Mouse (Mus musculus) kidney, postnatal 14 days (tissue): ENCODE results near the gene Ralb.

ENCODE experiments used
- DNase-seq: peaks from one replicate; pipeline ENCODE4 v3.0.0; 2022; ENCODE audit warnings: mixed read lengths

The Ralb gene

DNA sequence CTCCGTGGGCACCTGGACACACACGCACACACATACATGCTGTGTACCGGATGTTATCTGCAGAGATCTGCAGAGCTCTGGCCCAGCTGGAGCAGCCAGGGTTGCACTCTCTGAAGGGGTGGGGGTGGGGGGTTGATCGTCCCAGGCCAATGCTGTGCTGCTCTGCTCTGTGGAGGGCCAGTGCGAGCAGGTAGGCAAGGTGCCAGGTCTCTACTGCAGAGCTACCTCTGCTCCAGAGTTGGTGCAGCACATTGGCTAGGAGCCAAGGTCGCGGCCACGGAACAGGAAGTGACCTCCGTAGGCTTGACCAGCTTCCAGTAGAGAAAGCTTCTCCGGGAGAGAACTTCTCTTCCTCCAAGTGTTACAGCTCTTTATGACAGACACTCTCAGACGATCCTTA is 12.5 kb downstream of the Ralb start:
- DNase-seq: peak; percentile 95

DNA sequence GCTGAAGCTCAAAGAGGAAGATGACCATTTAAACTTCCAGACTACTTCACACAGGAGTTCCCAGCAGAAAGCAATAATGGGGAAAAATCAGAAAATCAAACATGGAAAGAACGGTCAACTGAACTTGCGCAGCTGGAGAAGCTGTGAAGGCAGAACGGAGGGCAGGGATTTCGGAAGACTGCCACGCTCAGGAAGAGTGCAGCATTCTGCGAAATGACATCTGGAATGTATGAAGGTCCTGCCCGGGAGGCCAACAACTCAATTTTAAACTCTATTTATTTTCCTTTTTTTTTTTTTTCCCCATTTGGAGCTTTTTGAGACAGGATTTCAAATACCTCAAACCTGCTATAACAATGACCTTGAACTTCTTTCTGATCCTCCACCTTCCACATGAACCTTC is 13.8 kb downstream of the Ralb start:
- DNase-seq: no peak

DNA sequence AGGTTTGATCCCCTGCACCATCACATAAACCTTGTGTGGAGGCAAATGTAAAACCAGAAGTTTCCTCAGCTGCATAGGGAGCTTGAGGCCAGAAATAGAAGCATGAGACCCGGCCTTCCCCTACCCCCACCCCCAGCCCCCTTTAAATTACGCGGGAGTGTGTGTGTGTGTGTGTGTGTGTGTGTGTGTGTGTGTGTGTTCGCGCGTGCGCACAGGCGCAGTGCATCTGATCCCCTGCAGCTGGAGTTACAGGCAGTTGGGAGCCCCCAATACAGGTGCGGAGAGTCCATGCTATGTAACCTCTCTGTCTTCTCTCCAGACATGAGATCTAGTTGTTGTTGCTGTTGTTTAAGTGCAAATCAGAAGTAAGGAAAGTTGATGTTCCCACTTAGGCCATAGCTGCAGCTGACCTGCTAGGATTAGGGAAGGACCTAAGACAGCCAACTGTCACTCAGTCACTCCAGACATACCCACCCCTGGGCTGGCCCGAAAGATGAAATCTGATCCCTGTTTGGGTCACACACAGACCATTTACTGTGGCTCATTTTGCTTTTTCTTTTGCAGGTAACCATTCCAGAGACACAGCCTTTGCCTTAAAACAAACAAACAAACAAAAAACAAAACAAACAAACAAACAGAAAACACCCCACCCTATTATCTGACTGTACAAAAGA is 16.5 kb downstream of the Ralb start:
- DNase-seq: no peak

DNA sequence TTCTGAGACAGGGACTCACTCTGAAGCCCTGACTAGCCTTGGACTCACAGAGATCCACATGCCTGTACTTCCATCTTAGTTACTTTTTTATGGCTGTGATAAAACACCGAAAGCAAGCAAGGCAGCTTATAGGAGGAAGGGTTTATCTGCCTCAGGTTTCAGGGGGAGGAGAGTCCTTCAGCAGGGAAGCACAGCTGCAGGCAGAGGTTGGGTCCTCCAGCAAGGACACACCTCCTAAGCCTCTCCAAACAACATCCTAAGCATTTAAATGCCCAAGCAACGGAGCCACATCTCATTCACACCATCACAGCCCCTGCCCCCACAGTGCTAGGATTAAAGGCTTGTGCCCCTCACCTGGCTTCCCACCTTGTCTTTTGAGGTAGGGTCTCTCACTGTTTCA is 18.8 kb downstream of the Ralb start:
- no peak for DNase-seq

DNA sequence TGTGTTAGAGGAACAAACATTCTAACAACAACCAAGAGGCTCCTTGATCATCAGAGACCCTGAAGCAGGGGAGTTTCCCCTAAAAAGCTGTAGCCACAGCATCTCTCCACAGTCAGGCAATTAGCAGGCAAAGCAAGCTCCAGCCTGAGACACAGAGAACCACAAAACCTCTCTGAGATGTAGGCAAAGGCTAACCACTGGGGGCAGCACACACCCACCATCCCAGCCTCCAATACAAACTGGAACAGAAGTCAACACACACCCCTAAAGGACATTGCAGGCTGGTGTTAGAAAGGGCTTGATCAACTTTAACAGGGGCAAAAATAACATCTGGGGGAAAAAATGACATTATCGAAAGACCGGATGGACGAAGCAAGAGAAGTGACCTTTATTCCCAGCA is 20.1 kb downstream of the Ralb start:
- peak; percentile 61 for DNase-seq

DNA sequence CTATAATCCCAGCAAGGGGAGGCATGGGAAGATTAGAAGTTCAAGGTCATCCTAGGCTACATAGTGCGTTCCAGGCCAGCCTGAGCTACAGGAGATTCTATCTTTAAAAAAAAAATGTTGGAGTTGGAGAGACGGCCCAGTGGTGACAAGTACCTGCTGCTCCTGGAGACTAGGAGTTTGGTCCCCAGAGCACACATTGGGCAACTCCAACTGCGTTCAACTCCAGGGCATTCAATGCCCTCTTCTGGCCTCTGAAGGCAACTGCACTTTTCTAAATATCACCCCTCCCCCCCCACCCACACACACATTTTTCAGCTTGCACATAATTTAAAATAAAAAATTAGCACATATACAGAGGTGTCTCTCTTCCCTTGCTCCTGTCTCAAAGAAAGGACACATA is 21.7 kb downstream of the Ralb start:
- no peak for DNase-seq

DNA sequence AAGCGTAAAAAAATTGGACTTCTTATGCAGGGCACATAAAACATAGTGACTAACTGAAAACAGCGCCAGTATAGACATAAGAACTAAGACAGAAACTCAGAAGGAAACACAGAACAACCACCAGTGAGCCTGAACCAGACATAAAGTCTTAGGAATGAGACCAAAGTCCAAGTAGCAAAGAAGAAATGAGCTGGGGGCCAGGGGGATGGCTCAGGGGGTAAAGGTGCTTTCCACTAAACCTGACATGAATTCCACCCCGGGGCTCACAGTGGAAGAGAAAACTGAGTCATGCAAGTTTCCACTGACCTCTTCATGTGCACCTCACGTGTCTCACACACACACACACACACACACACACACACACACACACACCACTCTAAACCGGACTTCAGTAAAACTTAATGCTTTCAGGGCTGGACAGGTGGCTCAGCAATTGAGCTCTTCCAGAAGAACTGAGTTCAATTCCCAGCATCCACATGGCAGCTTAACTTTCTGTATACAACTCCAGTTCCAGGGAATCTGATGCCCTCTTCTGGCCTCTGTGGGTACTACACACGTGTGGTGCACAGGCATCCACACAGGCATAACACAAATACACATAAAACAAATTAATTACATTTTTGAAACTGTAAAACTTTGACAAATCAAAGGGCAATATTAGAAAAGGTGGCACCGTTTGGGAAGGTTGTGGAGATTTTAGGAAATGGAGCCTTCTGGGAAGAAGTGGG is 23.2 kb downstream of the Ralb start:
- no peak for DNase-seq

DNA sequence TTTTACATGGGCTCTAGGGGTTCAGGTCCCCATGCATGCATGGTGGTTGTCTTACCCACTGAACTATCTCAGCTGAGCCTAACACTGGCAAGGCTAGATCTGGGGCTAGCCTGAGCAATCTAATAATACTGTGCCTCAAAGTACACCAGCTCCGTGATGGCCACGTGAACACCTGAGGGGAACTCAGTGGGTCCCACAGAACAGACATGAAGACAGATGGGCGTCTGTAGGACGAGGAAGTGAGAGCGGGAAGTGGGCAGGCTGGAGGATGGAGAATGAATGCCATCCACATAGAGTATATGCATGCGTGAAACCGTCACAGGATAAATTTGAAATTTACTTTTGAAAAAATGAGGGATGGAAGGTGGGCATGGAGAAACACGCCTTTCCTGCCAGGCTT is 23.9 kb downstream of the Ralb start:
- no peak for DNase-seq

DNA sequence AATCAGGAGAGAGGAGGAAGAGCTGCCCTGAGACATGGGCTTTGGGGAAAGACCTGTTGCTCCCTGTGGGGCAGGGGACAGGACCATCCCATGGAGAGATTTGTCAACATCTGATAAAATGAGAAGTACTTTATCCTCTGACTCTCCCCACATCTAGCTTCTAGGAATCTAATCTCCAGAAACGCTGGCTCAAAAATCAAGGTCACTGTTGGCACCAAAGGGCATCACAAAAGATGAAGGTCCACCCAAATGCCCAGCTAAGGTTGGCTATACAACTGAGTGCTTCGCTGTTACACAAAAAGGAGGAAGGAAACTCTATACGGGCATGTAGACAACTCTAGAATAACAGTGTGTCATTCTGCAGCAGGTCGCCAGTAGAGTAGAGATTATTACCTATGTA is 25.0 kb downstream of the Ralb start:
- no peak for DNase-seq

DNA sequence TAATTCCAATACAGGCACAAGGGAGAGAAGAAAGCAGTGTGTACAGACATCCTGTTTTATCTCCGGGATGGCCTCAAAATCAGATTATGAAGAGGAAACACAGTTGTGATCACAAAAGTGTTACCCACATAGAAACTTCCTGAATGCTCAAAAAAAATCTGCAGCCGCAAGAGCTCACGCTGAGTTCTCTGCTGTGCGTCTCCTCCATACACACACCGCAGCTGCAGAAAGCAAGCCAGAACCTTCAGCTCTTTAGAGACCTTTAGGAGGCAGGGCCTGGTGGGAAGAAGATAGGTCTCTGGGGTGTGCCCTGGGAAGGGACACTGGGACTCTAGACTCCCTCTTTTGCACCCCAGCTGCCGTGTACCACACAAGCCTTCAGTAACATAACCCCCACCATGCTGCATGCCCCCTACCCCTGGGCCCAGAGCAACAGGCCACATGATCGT is 27.7 kb downstream of the Ralb start:
- no peak for DNase-seq

DNA sequence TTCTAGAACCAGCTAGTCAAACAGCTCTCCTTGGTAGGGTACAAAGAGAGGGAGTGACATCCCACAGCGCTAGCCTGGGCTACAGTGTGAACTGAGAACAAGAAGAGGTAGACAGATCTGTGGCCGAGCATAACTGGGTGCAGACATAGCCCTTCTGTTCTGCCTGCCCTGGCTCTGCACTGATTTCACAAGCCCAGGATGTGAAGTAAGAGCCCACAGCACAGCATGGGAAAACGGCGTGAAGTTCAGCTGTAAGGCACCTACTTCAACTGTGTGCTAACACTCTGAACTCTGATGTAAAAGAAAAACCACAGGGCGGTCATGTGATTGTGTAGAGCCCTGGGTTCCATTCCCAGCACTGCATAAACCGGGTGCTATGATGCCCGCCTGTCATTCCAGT is 29.9 kb downstream of the Ralb start:
- DNase-seq: no peak

DNA sequence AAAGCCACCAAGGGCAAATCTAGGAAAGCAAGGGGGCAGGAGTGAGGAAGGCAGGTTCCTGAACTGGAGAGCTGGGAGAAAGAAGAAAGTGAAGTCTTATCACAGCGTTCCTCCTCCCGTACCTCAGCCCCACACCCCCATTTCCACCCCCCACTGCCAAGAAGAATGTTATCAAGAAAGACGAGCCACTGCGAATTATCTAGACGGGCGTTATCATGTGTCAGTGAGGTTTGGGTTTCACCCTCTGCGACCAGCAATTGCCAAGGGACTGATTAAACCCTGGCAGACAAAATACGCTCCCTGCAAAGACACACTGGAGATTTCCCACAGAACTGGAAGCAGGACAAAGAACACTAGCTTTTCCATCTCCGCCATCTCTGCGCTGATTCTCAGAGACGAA is 31.9 kb downstream of the Ralb start:
- no peak for DNase-seq

DNA sequence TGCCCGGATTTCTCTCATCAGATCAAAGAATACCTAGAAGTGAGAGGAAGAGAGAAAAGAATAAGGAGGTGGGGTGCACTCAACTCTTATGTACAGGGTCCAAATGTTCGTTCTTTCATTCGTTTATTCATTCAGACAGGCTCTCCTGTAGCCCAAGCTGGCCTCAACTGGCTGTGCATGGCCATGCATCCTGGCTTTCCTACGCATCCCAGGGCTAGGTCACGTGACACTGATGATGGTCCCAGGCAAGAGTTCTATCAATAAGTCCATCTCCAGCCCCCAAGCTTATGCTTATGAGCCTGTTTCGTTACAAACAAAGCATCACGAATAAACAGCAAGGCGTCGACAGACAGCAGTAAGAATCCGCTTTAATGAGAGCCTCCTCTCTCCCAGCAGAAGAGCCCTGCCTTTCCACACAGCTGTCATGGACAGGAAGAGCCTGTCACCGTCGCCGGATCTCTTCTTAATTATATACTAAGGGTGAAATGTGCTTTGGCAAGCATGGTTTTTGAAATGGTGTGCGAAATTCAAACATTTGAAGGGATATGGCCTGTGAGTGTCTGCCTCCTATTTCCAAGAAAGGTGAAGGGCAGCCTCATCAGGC is 32.7 kb downstream of the Ralb start:
- DNase-seq: peak; percentile 43

DNA sequence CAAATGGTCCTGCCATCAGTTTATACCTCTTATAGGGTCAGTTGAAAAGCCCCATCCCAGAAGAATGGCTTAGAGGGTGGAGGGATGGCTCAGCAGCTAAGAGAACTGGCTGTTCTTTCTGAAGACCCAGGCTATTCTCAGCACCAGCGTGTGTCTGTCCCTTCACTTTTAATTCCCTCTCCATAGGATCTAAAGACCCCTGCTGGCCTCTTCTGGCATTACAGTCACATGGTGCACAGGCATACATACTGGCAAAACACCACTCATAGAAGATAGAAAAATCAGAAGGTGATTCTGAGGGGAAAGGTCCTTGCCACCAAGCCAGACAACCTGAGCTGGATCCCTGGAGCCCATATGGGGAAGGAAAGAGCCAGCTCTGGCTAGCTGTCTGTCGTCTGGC is 41.2 kb downstream of the Ralb start:
- DNase-seq: peak; percentile 54

DNA sequence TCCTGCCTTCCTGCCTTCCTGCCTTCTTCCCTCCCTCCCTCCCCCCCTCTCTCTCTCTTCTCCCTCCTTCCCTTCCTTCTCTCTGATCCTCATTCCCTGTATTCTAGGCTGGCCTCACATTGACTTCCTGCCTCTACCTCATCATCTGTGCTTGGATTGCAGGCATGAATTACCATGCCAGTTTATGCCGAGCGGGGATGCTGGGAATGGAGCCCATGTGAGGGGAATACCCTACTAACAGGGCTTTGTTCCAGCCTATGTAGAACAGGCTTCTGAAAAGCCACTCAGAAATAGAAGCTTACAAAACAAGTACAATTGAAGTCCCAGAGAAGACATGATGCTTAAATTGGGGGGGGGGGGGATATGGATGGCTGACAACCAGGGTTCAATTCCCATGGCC is 44.5 kb downstream of the Ralb start:
- DNase-seq: no peak

DNA sequence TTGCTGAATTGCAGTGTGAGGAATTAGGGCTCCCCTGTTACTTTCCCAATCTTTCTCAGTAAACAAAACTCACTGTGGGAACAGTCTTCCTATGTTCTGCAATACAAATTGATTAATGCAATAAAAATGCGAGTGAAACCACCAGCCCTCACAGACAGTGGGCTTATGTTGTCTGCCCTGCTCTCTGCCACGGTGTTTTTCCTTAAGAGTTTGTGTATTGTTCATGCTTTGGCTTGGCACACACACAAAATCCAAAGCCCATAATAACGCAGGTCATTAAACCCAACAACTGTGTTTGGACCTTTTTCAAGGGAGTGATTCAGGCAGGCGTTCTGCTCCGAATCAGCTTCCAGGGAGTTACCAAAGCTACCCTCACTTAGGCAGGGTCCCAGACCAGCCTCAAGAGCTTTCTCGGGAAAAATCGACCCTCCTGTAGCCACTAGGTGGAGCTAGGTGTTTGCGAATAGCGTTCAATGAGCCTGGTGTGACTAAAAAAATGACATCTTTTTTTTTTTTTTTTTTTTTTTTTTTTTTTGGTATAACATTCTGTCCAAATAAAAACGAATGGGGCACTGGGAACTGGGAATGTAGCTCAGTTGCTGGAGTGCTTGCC is 46.5 kb downstream of the Ralb start:
- peak; percentile 78 for DNase-seq

DNA sequence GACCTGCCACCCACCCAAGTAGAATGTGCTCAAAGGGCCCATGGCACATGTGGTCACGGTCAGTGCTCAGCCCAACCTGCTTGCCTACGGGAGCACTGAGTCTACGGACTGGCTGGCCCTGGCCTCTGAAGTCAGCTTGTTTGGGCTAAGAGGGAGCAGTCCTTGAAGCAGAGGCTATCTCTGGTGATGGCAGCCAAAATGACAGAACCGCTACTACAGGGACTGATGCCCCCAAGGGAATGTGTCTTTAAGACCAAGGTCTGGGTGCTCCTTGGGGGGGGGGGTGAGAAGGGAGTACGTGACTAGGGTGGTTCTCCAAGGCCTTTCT is 47.1 kb downstream of the Ralb start:
- peak; percentile 27 for DNase-seq

DNA sequence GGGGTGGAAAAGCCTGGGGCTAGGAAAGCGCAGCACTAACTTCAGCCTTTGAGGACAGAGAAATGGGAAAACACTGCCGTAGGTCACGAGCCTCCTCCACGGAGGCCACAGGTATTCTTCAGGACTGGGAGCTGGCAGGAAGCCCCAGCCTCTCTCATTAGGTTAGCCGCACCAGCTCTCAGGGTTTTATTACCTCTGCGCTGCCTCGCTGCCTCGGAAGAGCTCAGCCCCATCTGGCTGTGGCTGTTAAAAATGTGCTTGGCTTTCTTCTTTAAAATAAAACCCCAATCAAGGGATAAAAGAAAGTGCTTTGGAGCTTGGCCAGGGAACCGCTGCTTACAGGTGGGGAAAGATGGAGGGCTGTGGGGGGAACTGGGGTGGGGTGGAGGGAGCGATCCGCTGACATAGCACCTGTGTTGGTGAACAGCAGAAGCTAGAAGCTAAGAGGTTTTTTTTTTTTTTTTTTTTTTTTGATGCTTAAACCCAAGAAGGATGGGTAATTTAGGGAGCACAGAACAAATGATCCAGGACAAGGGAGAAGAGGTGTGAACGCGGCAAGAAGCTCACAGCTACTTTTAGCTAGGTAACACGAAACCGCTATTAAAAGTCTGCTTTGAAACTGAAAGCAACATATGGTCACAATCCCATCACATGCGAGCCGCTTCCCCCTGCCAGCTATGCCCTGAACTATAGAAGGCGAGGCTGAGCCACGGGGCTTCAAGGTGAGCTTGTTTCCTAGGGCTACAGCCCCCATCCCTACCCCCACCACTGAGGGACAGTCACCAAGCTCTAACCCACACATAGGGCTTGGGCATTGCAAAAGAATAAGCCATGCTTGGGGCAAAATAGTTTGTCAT is 47.7 kb downstream of the Ralb start:
- DNase-seq: peak; percentile 37

DNA sequence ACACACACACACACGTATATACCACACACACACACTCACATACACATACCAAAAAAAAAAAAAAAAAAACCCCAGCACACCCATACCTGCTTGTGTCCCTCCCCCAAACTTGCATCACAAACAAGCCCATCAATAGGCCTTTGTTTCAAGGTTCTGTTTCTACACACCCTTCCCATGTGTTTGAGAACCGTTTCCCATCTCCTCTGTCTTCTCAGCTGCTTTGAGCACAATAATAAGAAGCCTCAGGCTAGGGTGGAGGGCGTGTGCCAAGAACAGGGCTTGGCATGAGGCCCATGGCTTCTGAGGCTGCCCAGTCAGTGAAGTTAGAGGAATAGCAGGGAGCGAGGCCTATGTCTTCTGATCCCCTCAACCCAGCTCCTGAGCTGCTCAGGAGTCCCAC is 50.9 kb downstream of the Ralb start:
- DNase-seq: no peak

DNA sequence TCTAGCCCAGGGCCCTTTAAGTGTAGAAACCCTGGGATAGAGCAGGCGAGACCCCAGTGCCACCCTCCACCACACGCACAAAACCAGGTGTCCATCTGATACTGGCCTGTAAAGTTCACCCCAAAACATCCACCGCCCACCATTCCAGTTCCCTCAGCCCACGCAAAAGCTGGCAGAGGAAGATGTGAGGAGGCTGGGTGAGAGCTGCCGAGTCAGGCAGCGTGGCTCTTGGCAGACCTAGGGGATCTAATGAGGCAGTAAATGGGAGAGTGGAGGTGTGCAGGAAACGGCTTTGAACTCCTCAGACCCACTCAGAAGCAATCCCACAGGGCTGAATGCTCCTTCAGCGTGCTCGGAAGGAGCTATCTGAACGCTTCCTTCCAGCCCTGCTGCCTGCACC is 53.2 kb downstream of the Ralb start:
- no peak for DNase-seq

DNA sequence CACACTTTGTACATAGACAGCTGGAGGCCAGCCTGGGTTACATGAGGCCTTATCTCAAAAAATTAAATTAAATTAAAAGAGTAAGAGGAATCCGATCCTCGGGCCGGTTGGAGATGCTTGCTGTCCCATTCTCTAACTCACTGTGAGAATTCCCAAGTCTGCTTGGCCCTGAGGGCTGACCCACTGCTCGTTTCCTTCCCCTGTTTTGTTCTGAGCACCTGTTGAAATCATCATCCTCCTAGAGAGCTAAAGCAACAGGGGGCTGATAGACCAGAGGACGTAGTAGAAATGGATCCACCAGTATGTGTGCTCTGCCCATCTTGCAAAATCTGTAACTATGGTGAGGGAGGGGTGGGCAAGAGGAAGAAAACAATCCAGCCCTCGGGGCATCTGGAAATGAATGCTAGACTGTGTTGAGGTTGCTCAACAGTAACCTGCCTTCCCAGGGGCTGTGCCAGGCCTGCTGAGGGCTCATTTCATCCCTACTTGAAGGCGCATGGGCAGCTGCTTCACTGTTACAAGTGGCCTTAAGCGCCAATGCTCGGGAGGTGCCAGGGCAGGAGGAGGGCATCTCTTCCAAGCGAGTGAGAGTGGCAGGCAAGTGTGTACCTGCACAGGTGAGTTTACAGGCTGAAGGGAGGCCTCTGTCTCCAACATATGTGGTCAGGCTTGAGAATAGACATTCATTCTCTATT is 53.8 kb downstream of the Ralb start:
- no peak for DNase-seq

DNA sequence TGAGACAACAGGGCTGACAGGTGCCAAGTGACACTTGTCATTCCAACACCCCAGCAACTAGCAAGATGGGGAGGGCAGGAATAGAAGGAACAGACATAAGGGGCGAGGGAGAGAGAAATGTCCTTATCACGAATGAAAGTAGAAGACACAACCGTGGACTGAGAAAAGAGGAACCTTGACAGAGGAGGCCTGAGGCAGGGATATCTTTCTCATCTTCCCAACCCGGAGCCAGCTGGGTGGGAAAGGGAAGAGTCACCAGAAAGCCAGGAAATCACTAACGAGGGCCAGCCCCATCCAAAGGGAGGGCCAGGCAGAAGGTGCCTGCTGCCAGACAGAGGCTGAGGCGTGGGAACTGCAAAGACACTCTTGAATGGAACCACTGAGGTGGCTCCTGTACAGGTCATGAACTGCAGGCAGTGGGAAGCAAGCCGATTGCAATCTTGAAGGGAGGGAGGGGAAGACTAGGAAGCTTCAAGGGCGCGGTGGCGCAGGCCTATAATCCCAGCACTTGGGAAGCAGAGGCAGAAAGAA is 57.8 kb downstream of the Ralb start:
- no peak for DNase-seq
